In genomic region chr6:47943021-47943691, GRCm38 (mm10) we compare ENCODE assay signal across 8 mouse cellular contexts. TPM values are rescaled to one million over a fixed set of nuclear protein-coding genes. Genes with fewer than 3 reads are reported as not detected.
A peak's percentile ranks its signal among the peaks of the same experiment; 100 is the strongest.
DNase-seq lines count a peak whose midpoint lies in the region; ATAC-seq and TF ChIP-seq lines count a peak whose summit lies in the region.

No protein-coding gene starts in this region.

- H3K4me1 ChIP-seq in hindbrain, embryonic 15.5 days (replicated peaks), result peaks cover 12% of the 10 kb centered on the region

- peak; percentile 60 to 70 for DNase-seq in cerebellum, postnatal 36 days
- DNase-seq in gastrocnemius, adult 2 months, result peak; percentile 89
- DNase-seq in left cerebral cortex, postnatal 25 days (ENCODE audit: low spot score in 2 of 2), result peak; percentile 41 to 50
- DNase-seq in right cerebral cortex, postnatal 14 days, result peak; percentile 59
- DNase-seq in urinary bladder, postnatal 4 days (ENCODE audit: low spot score in 2 of 2), result peak; percentile 67 to 72

- no peaks in the 10 kb centered on the region for H3K27me3 ChIP-seq in hindbrain, embryonic 15.5 days

- H3K4me2 ChIP-seq in hindbrain, embryonic 15.5 days, result peak overlapping the region; percentile 85

- H3K27ac ChIP-seq in gastrocnemius, adult 2 months, result peak overlapping the region; percentile 75
- no peak overlapping the region; the same call in 1 of the 2 replicates for H3K27ac ChIP-seq in hindbrain, embryonic 15.5 days (replicated peaks)

- H3K4me3 ChIP-seq in gastrocnemius, adult 2 months, result peak overlapping the region; percentile 71
- H3K4me3 ChIP-seq in hindbrain, embryonic 15.5 days, result peak overlapping the region; percentile 38

- H3K9me3 ChIP-seq in hindbrain, embryonic 15.5 days, result no peaks in the 10 kb centered on the region

- H3K9ac ChIP-seq in hindbrain, embryonic 15.5 days, result peak overlapping the region; percentile 43

- H3K36me3 ChIP-seq in hindbrain, embryonic 15.5 days, result 0 out of 2 replicates have a peak, but pooled peaks cover 6% of the 10 kb centered on the region

- 9% methylated on average over 64 of the region's 64 CpGs for WGBS in hindbrain, embryonic 15.5 days

- intact Hi-C loops in gastrocnemius, adult 2 months (cut with DNase I), result no loop called here
- intact Hi-C loops in left cerebral cortex, postnatal 25 days (cut with DNase I), result no loop called here

- ATAC-seq in activated CD4-positive, CD25-positive, alpha-beta regulatory T cell, adult 4 months, result peak; percentile 58
- peak; percentile 83 for ATAC-seq in hindbrain, embryonic 15.5 days (ENCODE audit: low FRiP score, low read depth)
- peak; percentile 97 for ATAC-seq in megakaryocyte progenitor cell, adult 5-6 weeks (replicated peaks; ENCODE audit: poor library complexity)

- peak; percentile 76 for TF ChIP-seq CTCF in gastrocnemius, adult 2 months (IDR thresholded peaks at IDR 0.05)

RNA-seq across cellular contexts. Expression of gene Zfp956, which starts 10.0 kb away (rescaled TPM):
- 10 to 100 TPM; 12.5 to 15.6 TPM for polyA plus RNA-seq in activated CD4-positive, CD25-positive, alpha-beta regulatory T cell, adult 4 months (2017; shearing (Covaris generic))
- 1 to 10 TPM; 5.2 to 7.6 TPM for total RNA-seq in gastrocnemius, adult 2 months (2021)
- polyA plus RNA-seq in hindbrain, embryonic 15.5 days (2015; fragmentation: Nextera tagmentation; extraction: Ambion mirVana), result 19.6 and 23.0 TPM in 2 replicates
- total RNA-seq in left cerebral cortex, postnatal 25 days (2021), result 10 to 100 TPM; 19.4 to 19.7 TPM
- total RNA-seq in megakaryocyte progenitor cell, adult 5-6 weeks (2015), result 3.7 and 4.8 TPM in 2 replicates
- 8.9 and 9.6 TPM in 2 replicates for total RNA-seq in megakaryocyte progenitor cell, adult 5-6 weeks (2017)

RNA-seq across cellular contexts. Expression of gene Zfp212, which starts 22.9 kb away (rescaled TPM):
- polyA plus RNA-seq in activated CD4-positive, CD25-positive, alpha-beta regulatory T cell, adult 4 months (2017; shearing (Covaris generic)), result 10 to 100 TPM; 14.6 to 15.2 TPM
- 1 to 10 TPM; 7.8 to 10.0 TPM for total RNA-seq in gastrocnemius, adult 2 months (2021)
- polyA plus RNA-seq in hindbrain, embryonic 15.5 days (2015; fragmentation: Nextera tagmentation; extraction: Ambion mirVana), result 16.9 TPM in 2 replicates
- total RNA-seq in left cerebral cortex, postnatal 25 days (2021), result 10 to 100 TPM; 15.0 to 17.4 TPM
- 6.5 and 6.6 TPM in 2 replicates for total RNA-seq in megakaryocyte progenitor cell, adult 5-6 weeks (2015)
- 6.8 and 10.4 TPM in 2 replicates for total RNA-seq in megakaryocyte progenitor cell, adult 5-6 weeks (2017)
